Mouse (Mus musculus) granulocyte monocyte progenitor cell, adult 5-6 weeks (primary cell): ENCODE results near the gene Abcb11. TPM values are rescaled to one million over a fixed set of nuclear protein-coding genes. Genes with fewer than 3 reads are reported as not detected.

Source experiments
- ATAC-seq: replicated peaks from 2 replicates; pipeline ENCODE4 v1.8.0; 2016; ENCODE audit warnings: mild to moderate bottlenecking, moderate TSS enrichment, inconsistent platforms; ENCODE audit not compliant: poor library complexity, severe bottlenecking
- total RNA-seq, 2 experiments: library from RNA; stranded (forward) in 1 of 2; stranded (reverse) in 1 of 2; fragments of 200-712, 200-1000 nt in 1 of 2; fragments of >200 nt in 1 of 2; fragmentation: Nextera tagmentation in 1 of 2; gene quantifications; 2 replicates each; pipeline ENCODE4 v1.2.3; 2014 to 2017

Gene Abcb11
- total RNA-seq, 2 experiments from 2014 or later = not detected

DNA sequence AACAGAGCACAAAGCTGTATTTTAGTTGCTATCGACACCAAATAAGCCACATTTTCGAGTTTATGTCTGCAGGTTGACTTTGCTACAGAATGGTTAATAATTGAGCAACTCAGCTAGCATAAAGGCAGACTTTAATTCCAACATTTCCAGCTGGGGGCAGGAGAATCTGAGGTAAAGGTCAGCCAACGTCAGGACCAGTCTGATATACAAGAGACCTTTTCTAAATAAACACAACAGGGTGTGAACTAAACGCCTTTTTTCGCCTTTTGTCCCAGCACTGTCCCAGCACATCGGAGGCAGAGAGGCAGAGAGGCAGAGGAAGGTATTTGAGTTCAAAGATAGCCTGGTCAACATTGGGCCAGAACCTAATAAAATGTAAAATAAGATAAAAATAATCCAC lies 137.2 kb downstream of the Abcb11 start:
- no peak for ATAC-seq

DNA sequence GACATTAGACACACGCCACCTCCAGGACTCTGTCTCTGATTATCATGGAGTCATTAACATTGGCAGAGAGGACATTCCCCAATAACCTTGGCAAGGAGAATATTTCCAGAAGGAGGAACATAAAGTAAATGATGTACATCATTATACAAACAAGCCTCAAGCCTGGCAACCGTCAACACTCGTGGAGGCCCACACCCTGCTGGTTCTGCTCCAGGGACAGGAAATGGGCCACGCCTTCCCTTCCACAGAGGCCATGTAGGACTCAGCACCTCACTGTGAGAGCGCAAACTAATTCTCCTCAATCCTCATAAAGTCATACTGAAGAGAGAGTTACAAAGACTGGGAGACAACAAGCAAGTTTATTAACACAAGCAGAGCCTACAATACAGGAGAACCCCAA lies 148.9 kb downstream of the Abcb11 start:
- no peak for ATAC-seq

DNA sequence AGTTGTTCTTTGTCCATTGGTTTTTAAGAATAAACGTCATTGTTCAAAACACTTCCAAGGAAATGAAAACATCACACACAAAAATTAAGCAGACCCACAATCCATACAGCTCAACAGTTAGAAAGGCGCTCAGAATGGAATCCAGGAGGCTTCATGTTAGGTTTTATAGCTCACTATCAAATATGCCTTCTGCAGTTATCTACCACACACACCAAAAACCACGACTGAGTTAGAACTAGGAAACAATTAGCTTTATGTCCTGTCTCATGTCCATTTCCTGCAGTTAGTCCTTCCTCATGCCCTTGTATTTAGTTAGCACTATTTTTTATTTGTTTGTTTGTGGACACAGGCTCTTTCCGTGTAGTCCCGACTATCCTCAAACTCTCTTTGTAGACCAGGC lies 151.4 kb downstream of the Abcb11 start:
- ATAC-seq = no peak

DNA sequence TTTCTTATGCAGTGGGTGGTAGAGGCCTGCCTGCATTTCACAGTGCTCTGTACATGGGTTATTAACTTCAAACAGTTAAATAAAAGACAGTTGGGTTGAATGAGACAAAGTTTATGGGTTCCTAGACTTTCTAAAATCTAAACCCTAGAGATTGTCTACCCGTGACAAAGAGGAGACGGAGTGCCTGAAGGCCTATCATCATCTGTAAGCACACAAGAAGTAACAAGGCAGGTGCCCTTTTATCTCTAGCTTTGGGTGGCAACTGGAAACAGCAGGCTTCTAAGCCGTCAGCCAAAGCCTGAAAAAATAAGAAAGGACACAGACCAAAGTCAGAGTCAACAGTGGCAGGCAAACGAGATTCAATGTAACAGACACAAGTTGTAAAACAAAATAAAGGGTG lies 153.2 kb downstream of the Abcb11 start:
- ATAC-seq = no peak

DNA sequence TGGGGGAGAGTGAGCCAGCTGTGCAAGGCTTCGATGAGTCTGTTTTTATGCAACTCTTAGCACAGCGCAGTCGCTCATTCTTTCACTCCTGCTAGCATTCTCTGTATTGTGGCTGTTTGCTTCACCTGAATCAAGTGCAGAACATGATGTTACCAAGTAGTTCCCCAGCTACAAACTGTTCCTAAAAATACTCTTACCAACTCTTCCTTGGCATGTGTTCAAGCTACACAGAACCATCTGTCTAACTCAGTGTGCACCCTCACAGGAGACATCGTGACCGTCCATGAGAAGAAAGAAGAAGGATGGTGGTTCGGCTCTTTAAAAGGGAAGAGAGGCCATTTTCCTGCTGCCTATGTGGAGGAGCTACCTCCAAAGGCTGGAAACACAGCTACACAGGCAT lies 153.7 kb downstream of the Abcb11 start:
- ATAC-seq = no peak

Other genes starting within 250 kb of the Abcb11 start
- gene Nostrin, start 206.8 kb downstream of the Abcb11 start, total RNA-seq (2014; fragmentation: Nextera tagmentation) = 2.1 and 9.0 TPM in 2 replicates
- 9.3 and 12.2 TPM in 2 replicates for gene Nostrin, start 206.8 kb downstream of the Abcb11 start, total RNA-seq (2017)
- gene Spc25, start 136.4 kb downstream of the Abcb11 start, total RNA-seq (2014; fragmentation: Nextera tagmentation) = 21.8 and 58.1 TPM in 2 replicates
- 69.4 and 89.1 TPM in 2 replicates for gene Spc25, start 136.4 kb downstream of the Abcb11 start, total RNA-seq (2017)
- not detected in 2 replicates for gene G6pc2, start 131.5 kb downstream of the Abcb11 start, total RNA-seq (2014; fragmentation: Nextera tagmentation)
- not detected in 2 replicates for gene G6pc2, start 131.5 kb downstream of the Abcb11 start, total RNA-seq (2017)
- gene Dhrs9, start 37.8 kb upstream of the Abcb11 start, total RNA-seq (2014; fragmentation: Nextera tagmentation) = 0.09 TPM in 1 of 2 replicates, not detected in the other
- 0.73 and 0.82 TPM in 2 replicates for gene Dhrs9, start 37.8 kb upstream of the Abcb11 start, total RNA-seq (2017)
- not detected in 2 replicates for gene Lrp2, start 243.4 kb upstream of the Abcb11 start, total RNA-seq (2014; fragmentation: Nextera tagmentation)
- gene Lrp2, start 243.4 kb upstream of the Abcb11 start, total RNA-seq (2017) = 0.22 TPM in 1 of 2 replicates, not detected in the other